Mouse (Mus musculus) MEL (cell line): ENCODE measurements around the gene Smarca1. TPM values are rescaled to one million over a fixed set of nuclear protein-coding genes. Genes with fewer than 3 reads are reported as not detected.

ENCODE experiments used
- DNase-seq: peaks from one replicate; pipeline ENCODE4 v3.0.0; 2011; ENCODE audit warnings: low read depth, low spot score
- H3K27ac ChIP-seq: 2 replicates; pipeline ENCODE4 v1.5.1; 2012; ENCODE audit warnings: low read depth, mild to moderate bottlenecking, control low read depth, low read length, moderate library complexity; ENCODE audit not compliant: control insufficient read depth
- H3K27me3 ChIP-seq, 2 experiments: fragments of 150-350 bp in 1 of 2; sonication (generic) in 1 of 2; 2 replicates each; pipeline ENCODE4 v1.6.1; 2012; ENCODE audit warnings: low read length in 2 of 2, mild to moderate bottlenecking in 2 of 2, improper control_type of control experiment in 1 of 2, moderate library complexity in 1 of 2; ENCODE audit not compliant: insufficient read depth in 2 of 2, control insufficient read depth in 1 of 2
- H3K36me3 ChIP-seq, 2 experiments: 2 replicates each; pipeline ENCODE4 v1.6.1; 2012 to 2014; ENCODE audit warnings: low read length in 2 of 2, improper control_type of control experiment in 1 of 2, inconsistent platforms in 1 of 2, mild to moderate bottlenecking in 1 of 2; ENCODE audit not compliant: insufficient read depth in 2 of 2, control insufficient read depth in 1 of 2
- H3K4me1 ChIP-seq, 2 experiments: fragments of 150-350 bp in 1 of 2; sonication (generic) in 1 of 2; 2 replicates each; pipeline ENCODE4 v1.6.1; 2012; ENCODE audit warnings: low read length in 2 of 2, improper control_type of control experiment in 1 of 2, mild to moderate bottlenecking in 1 of 2; ENCODE audit not compliant: insufficient read depth in 2 of 2, control insufficient read depth in 1 of 2
- H3K4me3 ChIP-seq, 2 experiments: fragments of 150-350 bp in 1 of 2; sonication (generic) in 1 of 2; 2 replicates each; pipeline ENCODE4 v1.5.1; 2012; ENCODE audit warnings: low read depth in 2 of 2, low read length in 2 of 2, mild to moderate bottlenecking in 2 of 2, moderate library complexity in 2 of 2, control low read depth in 1 of 2, improper control_type of control experiment in 1 of 2; ENCODE audit not compliant: control insufficient read depth in 1 of 2, insufficient read depth in 1 of 2
- H3K79me2 ChIP-seq: 2 replicates; pipeline ENCODE4 v1.6.1; 2012; ENCODE audit warnings: mild to moderate bottlenecking, low read length, moderate library complexity; ENCODE audit not compliant: control insufficient read depth, poor library complexity, insufficient read depth
- H3K9ac ChIP-seq: 2 replicates; pipeline ENCODE4 v1.6.1; 2012; ENCODE audit warnings: low read depth, mild to moderate bottlenecking, control low read depth, low read length, moderate library complexity; ENCODE audit not compliant: control insufficient read depth, poor library complexity, severe bottlenecking
- H3K9me3 ChIP-seq: fragments of 150-350 bp; sonication (generic); replicated peaks from 2 replicates; pipeline ENCODE4 v1.6.1; 2012; ENCODE audit warnings: mild to moderate bottlenecking, low read length, improper control_type of control experiment, moderate library complexity; ENCODE audit not compliant: insufficient read depth
- CTCF ChIP-seq, 3 experiments: IDR thresholded peaks in 2 of 3; conservative IDR thresholded peaks in 1 of 3; 2 replicates each; pipeline ENCODE4 v1.5.1; 2011 to 2012; ENCODE audit warnings: low read length in 3 of 3, low read depth in 2 of 3, mild to moderate bottlenecking in 2 of 3, improper control_type of control experiment in 1 of 3, inconsistent platforms in 1 of 3, mixed read lengths in 1 of 3, moderate library complexity in 1 of 3; ENCODE audit not compliant: control insufficient read depth in 1 of 3, insufficient read depth in 1 of 3, poor library complexity in 1 of 3, severe bottlenecking in 1 of 3
- E2F4 ChIP-seq: IDR thresholded peaks from 2 replicates; pipeline ENCODE4 v1.6.1; 2011; ENCODE audit warnings: low read depth, low read length, improper control_type of control experiment, borderline replicate concordance
- ELF1 ChIP-seq: IDR thresholded peaks from 2 replicates; pipeline ENCODE4 v1.6.1; 2014; ENCODE audit warnings: low read depth, mild to moderate bottlenecking, inconsistent platforms, low read length, improper control_type of control experiment, moderate library complexity
- EP300 ChIP-seq, 2 experiments: IDR thresholded peaks; 2 replicates each; pipeline ENCODE4 v1.6.1; 2011; ENCODE audit warnings: improper control_type of control experiment in 2 of 2, low read length in 2 of 2, low read depth in 1 of 2, mild to moderate bottlenecking in 1 of 2
- GABPA ChIP-seq: IDR thresholded peaks from 2 replicates; pipeline ENCODE4 v1.6.1; 2012; ENCODE audit warnings: low read depth, mild to moderate bottlenecking, inconsistent platforms, low read length, improper control_type of control experiment, moderate library complexity
- JUND ChIP-seq: IDR thresholded peaks from 2 replicates; pipeline ENCODE4 v1.6.1; 2011; ENCODE audit warnings: low read depth, mild to moderate bottlenecking, improper control_type of control experiment, low read length
- MEF2A ChIP-seq: IDR thresholded peaks from 2 replicates; pipeline ENCODE4 v1.6.1; 2014; ENCODE audit warnings: low read depth, mild to moderate bottlenecking, inconsistent platforms, low read length, improper control_type of control experiment; ENCODE audit not compliant: poor library complexity, insufficient replicate concordance, severe bottlenecking; ENCODE audit errors: extremely low read depth
- MYC ChIP-seq: IDR thresholded peaks from 2 replicates; pipeline ENCODE4 v1.6.1; 2011; ENCODE audit warnings: low read depth, mild to moderate bottlenecking, low read length, improper control_type of control experiment, moderate library complexity
- POLR2AphosphoS5 ChIP-seq: IDR thresholded peaks from 2 replicates; pipeline ENCODE4 v1.6.1; 2012; ENCODE audit warnings: low read depth, borderline replicate concordance, mild to moderate bottlenecking, inconsistent platforms, low read length, moderate library complexity, mixed read lengths
- RAD21 ChIP-seq: IDR thresholded peaks from 2 replicates; pipeline ENCODE4 v1.6.1; 2011; ENCODE audit warnings: mild to moderate bottlenecking, low read depth, low read length, improper control_type of control experiment
- RCOR1 ChIP-seq: IDR thresholded peaks from 2 replicates; pipeline ENCODE4 v1.6.1; 2012; ENCODE audit warnings: low read depth, mild to moderate bottlenecking, inconsistent platforms, low read length, improper control_type of control experiment
- SMC3 ChIP-seq: IDR thresholded peaks from 2 replicates; pipeline ENCODE4 v1.6.1; 2011; ENCODE audit warnings: low read depth, low read length, improper control_type of control experiment
- TAL1 ChIP-seq: IDR thresholded peaks from 2 replicates; pipeline ENCODE4 v1.6.1; 2012; ENCODE audit warnings: mild to moderate bottlenecking, inconsistent platforms, low read length, moderate library complexity, mixed read lengths
- TBP ChIP-seq: IDR thresholded peaks from 2 replicates; pipeline ENCODE4 v1.8.0; 2011; ENCODE audit warnings: low read depth, low read length, improper control_type of control experiment
- TCF12 ChIP-seq: IDR thresholded peaks from 2 replicates; pipeline ENCODE4 v1.6.1; 2014; ENCODE audit warnings: low read depth, mild to moderate bottlenecking, inconsistent platforms, low read length, improper control_type of control experiment, moderate library complexity
- UBTF ChIP-seq: IDR thresholded peaks from 2 replicates; pipeline ENCODE4 v1.6.1; 2012; ENCODE audit warnings: low read depth, mild to moderate bottlenecking, inconsistent platforms, low read length, improper control_type of control experiment, moderate library complexity, borderline replicate concordance; ENCODE audit not compliant: insufficient read depth
- USF2 ChIP-seq, 2 experiments: IDR thresholded peaks; 2 replicates each; pipeline ENCODE4 v1.6.1; 2011 to 2012; ENCODE audit warnings: improper control_type of control experiment in 2 of 2, low read length in 2 of 2, borderline replicate concordance in 1 of 2, inconsistent platforms in 1 of 2, low read depth in 1 of 2, mild to moderate bottlenecking in 1 of 2; ENCODE audit not compliant: insufficient read depth in 1 of 2
- ZNF384 ChIP-seq: IDR thresholded peaks from 2 replicates; pipeline ENCODE4 v1.6.1; 2012; ENCODE audit warnings: low read depth, mild to moderate bottlenecking, inconsistent platforms, low read length, improper control_type of control experiment
- polyA plus RNA-seq, 2 experiments: library from polyadenylated mRNA; stranded (reverse) in 1 of 2; unstranded in 1 of 2; fragments of >175 nt in 1 of 2; fragments of >200 nt in 1 of 2; gene quantifications; 2 replicates each; pipeline versions ENCODE4 v1.2.1 to v1.2.4; 2012; ENCODE audit warnings: low replicate concordance in 2 of 2, low read depth in 1 of 2; ENCODE audit not compliant: insufficient read length in 2 of 2, insufficient read depth in 1 of 2, missing spikeins in 1 of 2
- total RNA-seq: library from RNA; depleted of rRNA; stranded (reverse); fragments of 300-350 nt; gene quantifications from 2 replicates; pipeline ENCODE4 v1.2.3, GENCODE M21; 2012

Smarca1 gene
- total and polyA plus RNA-seq, 3 experiments: not detected

DNA sequence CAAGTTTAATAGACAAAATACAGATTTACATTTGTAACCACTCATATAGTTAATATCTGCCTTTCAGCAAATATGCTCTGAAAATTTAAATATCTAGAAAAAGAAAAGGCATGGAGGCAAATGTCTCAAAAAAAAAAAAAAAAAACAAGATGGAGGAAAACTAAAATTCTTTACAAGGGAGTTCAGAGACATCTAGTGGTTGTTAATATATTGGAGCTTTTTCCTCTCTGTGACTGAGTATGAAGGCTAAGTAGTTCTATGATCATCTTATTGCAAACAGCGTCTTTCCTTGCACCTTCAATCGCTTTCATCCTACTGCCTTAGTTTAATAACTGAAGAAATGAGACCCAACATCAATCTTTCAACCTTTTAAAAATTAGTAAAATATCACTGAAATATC is 72.2 kb downstream of the Smarca1 start:
- Histone ChIP-seq H3K36me3 (no peaks in the 10 kb centered on the region), H3K9ac (no peak overlapping the region), H3K79me2 (no peaks in the 10 kb centered on the region), H3K4me1 (no peaks in the 10 kb centered on the region), H3K9me3 (no peaks in the 10 kb centered on the region), H3K27ac (no peak overlapping the region)
- DNase-seq: peak; percentile 9
- peak; percentile 39 for TF ChIP-seq RAD21
- peak; percentile 84 for TF ChIP-seq ZNF384
- TF ChIP-seq CTCF (IDR thresholded peaks at IDR 0.05 in 2 of 3, conservative IDR thresholded peaks at IDR 0.05 in 1 of 3; ENCODE audit: control insufficient read depth in 1 of 3, insufficient read depth in 1 of 3, low read depth in 2 of 3, low read length in 3 of 3, poor library complexity in 1 of 3, severe bottlenecking in 1 of 3): peak in 1 of 3 experiments; percentile 24; a peak in 2 of 6 replicates
- no peak for TF ChIP-seq GABPA
- no peak for TF ChIP-seq USF2 (IDR thresholded peaks at IDR 0.05; ENCODE audit: borderline replicate concordance in 1 of 2, insufficient read depth in 1 of 2, low read depth in 1 of 2, low read length in 2 of 2)
- peak; percentile 18; the same call in 1 of the 2 replicates for TF ChIP-seq SMC3
- TF ChIP-seq MEF2A: no peak
- TF ChIP-seq, all 39 proteins: peak for 4
- H3K4me3 ChIP-seq: no peak overlapping the region
- H3K27me3 ChIP-seq: peaks cover 0 to under 1% of the 10 kb centered on the region in 2 experiments; a peak in 2 of 4 replicates

- no peak for DNase-seq
- Histone ChIP-seq H3K27me3 (no peaks in the 10 kb centered on the region), H3K79me2 (no peaks in the 10 kb centered on the region), H3K36me3 (no peaks in the 10 kb centered on the region), H3K27ac (no peak overlapping the region), H3K9me3 (no peaks in the 10 kb centered on the region), H3K4me1 (no peaks in the 10 kb centered on the region), H3K9ac (no peak overlapping the region), H3K4me3 (no peak overlapping the region)
- TF ChIP-seq EP300 (IDR thresholded peaks at IDR 0.05; ENCODE audit: low read depth in 1 of 2, low read length in 2 of 2) (no peak), UBTF (no peak), RCOR1 (no peak), E2F4 (no peak), ZNF384 (no peak), ELF1 (no peak), TAL1 (no peak), POLR2AphosphoS5 (no peak), TBP (no peak), MYC (no peak), JUND (no peak), TCF12 (no peak)
Observed at GRCm38 (mm10) chrX:47808717-47809116, 84.1 kb downstream of the Smarca1 start.
